8 mouse cellular contexts compared by ENCODE assay signal in the genomic region with DNA sequence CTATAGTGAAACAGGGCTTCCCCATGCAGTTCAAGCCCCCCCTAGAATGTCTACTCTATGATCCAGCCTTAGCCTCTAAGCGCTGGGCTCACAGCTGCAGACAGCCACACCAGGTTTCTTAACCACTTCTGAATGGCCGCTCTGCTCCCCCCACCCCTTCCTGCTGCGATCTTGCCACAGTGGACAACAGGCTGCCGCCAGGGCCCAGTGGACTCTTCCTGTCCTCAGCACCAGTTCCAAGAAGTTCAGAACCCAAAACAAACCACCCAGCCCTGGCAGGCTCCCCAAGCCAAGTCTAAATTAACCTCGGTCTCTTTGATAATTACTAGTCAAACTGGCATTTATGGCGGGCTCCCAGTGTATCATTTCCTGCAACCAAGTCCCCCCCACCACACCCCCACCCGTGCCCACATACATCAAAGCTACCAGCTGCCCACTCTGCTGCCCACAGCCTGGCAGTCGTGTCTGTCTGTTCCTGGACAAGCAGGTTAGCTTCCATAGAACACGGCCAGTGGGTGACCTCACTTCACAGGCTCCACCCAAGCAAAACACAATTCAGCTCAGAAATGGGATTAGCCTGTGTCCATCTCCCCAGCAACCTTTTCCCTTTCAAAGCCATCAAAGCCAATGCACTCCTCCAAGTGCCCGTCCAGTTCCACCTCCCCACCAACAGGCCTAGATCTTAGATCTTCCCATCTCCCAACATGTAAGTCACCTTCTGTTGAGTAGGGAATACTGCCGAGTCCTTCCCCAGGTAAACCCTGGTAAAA. TPM values are rescaled to one million over a fixed set of nuclear protein-coding genes. Genes with fewer than 3 reads are reported as not detected.
DNase-seq lines count a peak whose midpoint lies in the region; ATAC-seq and TF ChIP-seq lines count a peak whose summit lies in the region.

No protein-coding gene starts in this region.

- ATAC-seq in embryonic facial prominence, embryonic 11.5 days (replicated peaks; ENCODE audit: insufficient number of reproducible peaks, low FRiP score, low TSS enrichment, low read depth): no peak
- no peak for ATAC-seq in hindbrain, embryonic 14.5 days (ENCODE audit: low FRiP score)
- no peak for ATAC-seq in liver, embryonic 16.5 days (ENCODE audit: low read depth)

- H3K4me3 ChIP-seq in left cerebral cortex, adult 2 months: peak overlapping the region; percentile 96
- H3K4me3 ChIP-seq in embryonic facial prominence, embryonic 11.5 days (ENCODE audit: low read depth, low read length): peak overlapping the region; percentile 96
- peak overlapping the region; percentile 99 for H3K4me3 ChIP-seq in hindbrain, embryonic 14.5 days (replicated peaks; ENCODE audit: low read length)
- peak overlapping the region; percentile 97 for H3K4me3 ChIP-seq in liver, embryonic 16.5 days (ENCODE audit: low read depth, low read length)

- peak overlapping the region; percentile 87 for H3K4me2 ChIP-seq in embryonic facial prominence, embryonic 11.5 days (ENCODE audit: low read depth, low read length)
- H3K4me2 ChIP-seq in hindbrain, embryonic 14.5 days (replicated peaks): peak overlapping the region; percentile 97
- peak overlapping the region; percentile 96 for H3K4me2 ChIP-seq in liver, embryonic 16.5 days (ENCODE audit: low read depth, low read length)

- no peaks in the 10 kb centered on the region for H3K27me3 ChIP-seq in embryonic facial prominence, embryonic 11.5 days (ENCODE audit: control insufficient read depth, insufficient read depth, low read length)
- H3K27me3 ChIP-seq in hindbrain, embryonic 14.5 days (ENCODE audit: control insufficient read depth, insufficient read depth, low read length): no peaks in the 10 kb centered on the region
- H3K27me3 ChIP-seq in liver, embryonic 16.5 days (ENCODE audit: control insufficient read depth, insufficient read depth, low read depth, low read length): no peaks in the 10 kb centered on the region

- no peak for TF ChIP-seq CTCF in left cerebral cortex, adult 2 months (IDR thresholded peaks at IDR 0.05)

- peak overlapping the region; percentile 94 for H3K9ac ChIP-seq in embryonic facial prominence, embryonic 11.5 days (replicated peaks; ENCODE audit: low read length)
- H3K9ac ChIP-seq in hindbrain, embryonic 14.5 days: peak overlapping the region; percentile 96
- peak overlapping the region; percentile 95 for H3K9ac ChIP-seq in liver, embryonic 16.5 days (ENCODE audit: low read depth, low read length)

- no peak for DNase-seq in left cerebral cortex, adult 2 months (ENCODE audit: extremely low spot score in 1 of 2, low spot score in 2 of 2)
- no peak for DNase-seq in left cerebral cortex, adult 8-10 months (ENCODE audit: low spot score in 2 of 2)
- no peak for DNase-seq in embryonic facial prominence, embryonic 11.5 days (ENCODE audit: low spot score)
- no peak for DNase-seq in hindbrain, embryonic 14.5 days (ENCODE audit: low spot score)
- DNase-seq in spleen, postnatal 36 days (ENCODE audit: low spot score in 2 of 2): no peak
- DNase-seq in layer of hippocampus, adult 18-20 months (ENCODE audit: low spot score in 2 of 2): no peak
- no peak for DNase-seq in left cerebral cortex, adult 9 months (ENCODE audit: low spot score in 2 of 2)

- H3K27ac ChIP-seq in left cerebral cortex, adult 2 months: peak overlapping the region; percentile 99
- H3K27ac ChIP-seq in embryonic facial prominence, embryonic 11.5 days (replicated peaks; ENCODE audit: low read depth, low read length): no peak overlapping the region; the same call in 1 of the 2 replicates
- H3K27ac ChIP-seq in hindbrain, embryonic 14.5 days: peak overlapping the region; percentile 98; the same call in 1 of the 2 replicates
- peak overlapping the region; percentile 96 for H3K27ac ChIP-seq in liver, embryonic 16.5 days (ENCODE audit: low read length)

- peaks cover 12% of the 10 kb centered on the region for H3K4me1 ChIP-seq in embryonic facial prominence, embryonic 11.5 days (ENCODE audit: control insufficient read depth, insufficient read depth, low read length)
- peaks cover 36% of the 10 kb centered on the region for H3K4me1 ChIP-seq in hindbrain, embryonic 14.5 days (replicated peaks; ENCODE audit: control insufficient read depth, insufficient read depth, low read length)
- peaks cover 70% of the 10 kb centered on the region for H3K4me1 ChIP-seq in liver, embryonic 16.5 days (ENCODE audit: control insufficient read depth, low read depth, low read length)

- peaks cover 8% of the 10 kb centered on the region for H3K36me3 ChIP-seq in embryonic facial prominence, embryonic 11.5 days (replicated peaks; ENCODE audit: control insufficient read depth, insufficient read depth, low read depth, low read length)
- peaks cover 19% of the 10 kb centered on the region for H3K36me3 ChIP-seq in hindbrain, embryonic 14.5 days (replicated peaks; ENCODE audit: control insufficient read depth, insufficient read depth)
- peaks cover 17% of the 10 kb centered on the region for H3K36me3 ChIP-seq in liver, embryonic 16.5 days (ENCODE audit: control insufficient read depth, insufficient read depth)

- H3K9me3 ChIP-seq in embryonic facial prominence, embryonic 11.5 days (replicated peaks; ENCODE audit: control insufficient read depth, low read length): no peaks in the 10 kb centered on the region
- H3K9me3 ChIP-seq in hindbrain, embryonic 14.5 days (ENCODE audit: control insufficient read depth, low read length): no peaks in the 10 kb centered on the region
- H3K9me3 ChIP-seq in liver, embryonic 16.5 days (replicated peaks; ENCODE audit: control insufficient read depth, low read length): no peaks in the 10 kb centered on the region

- WGBS in embryonic facial prominence, embryonic 11.5 days: 29% methylated on average over 11 of the region's 11 CpGs
- WGBS in hindbrain, embryonic 14.5 days: 32% methylated on average over 11 of the region's 11 CpGs
- WGBS in liver, embryonic 16.5 days (ENCODE audit: insufficient replicate concordance): 7% methylated on average over 11 of the region's 11 CpGs

- intact Hi-C loops in left cerebral cortex, adult 2 months (cut with DNase I): loop anchor here (5.0 kb wide), 1 partner anchor 53 kb away; a partner anchor contains a TSS

RNA-seq across cellular contexts. Expression of a gene that starts 2.2 kb away (rescaled TPM):
- total RNA-seq in left cerebral cortex, adult 2 months (2021): 100 to 1,000 TPM; 148 to 150 TPM
- total RNA-seq in left cerebral cortex, adult 8-10 months (2022): 100 to 1,000 TPM; 118 to 134 (median 124) TPM
- polyA plus RNA-seq in embryonic facial prominence, embryonic 11.5 days (2014; fragmentation: Nextera tagmentation; extraction: Ambion mirVana): 3.6 and 3.7 TPM in 2 replicates
- 12.7 and 12.9 TPM in 2 replicates for polyA plus RNA-seq in hindbrain, embryonic 14.5 days (2014; fragmentation: Nextera tagmentation; extraction: Ambion mirVana)
- polyA plus RNA-seq in liver, embryonic 16.5 days (2015; fragmentation: Nextera tagmentation; extraction: Ambion mirVana): 9.5 and 11.3 TPM in 2 replicates
- 100 to 1,000 TPM; 122 to 129 TPM for total RNA-seq in layer of hippocampus, adult 18-20 months (2021)

RNA-seq across cellular contexts. Expression of a gene that starts 16.4 kb away (rescaled TPM):
- total RNA-seq in left cerebral cortex, adult 2 months (2021): 1 to 10 TPM; 1.5 to 2.0 TPM
- 1 to 10 TPM; 1.6 to 1.9 (median 1.8) TPM for total RNA-seq in left cerebral cortex, adult 8-10 months (2022)
- 0.22 and 0.31 TPM in 2 replicates for polyA plus RNA-seq in embryonic facial prominence, embryonic 11.5 days (2014; fragmentation: Nextera tagmentation; extraction: Ambion mirVana)
- 0.13 and 0.16 TPM in 2 replicates for polyA plus RNA-seq in hindbrain, embryonic 14.5 days (2014; fragmentation: Nextera tagmentation; extraction: Ambion mirVana)
- polyA plus RNA-seq in liver, embryonic 16.5 days (2015; fragmentation: Nextera tagmentation; extraction: Ambion mirVana): 0.48 and 0.59 TPM in 2 replicates
- total RNA-seq in layer of hippocampus, adult 18-20 months (2021): under 1 TPM; 0.74 to 0.89 TPM

RNA-seq across cellular contexts. Expression of a gene that starts 16.7 kb away (rescaled TPM):
- 10 to 100 TPM; 50.1 to 50.8 TPM for total RNA-seq in left cerebral cortex, adult 2 months (2021)
- total RNA-seq in left cerebral cortex, adult 8-10 months (2022): 10 to 100 TPM; 44.2 to 59.5 (median 51.3) TPM
- 158 and 167 TPM in 2 replicates for polyA plus RNA-seq in embryonic facial prominence, embryonic 11.5 days (2014; fragmentation: Nextera tagmentation; extraction: Ambion mirVana)
- polyA plus RNA-seq in hindbrain, embryonic 14.5 days (2014; fragmentation: Nextera tagmentation; extraction: Ambion mirVana): 141 and 157 TPM in 2 replicates
- polyA plus RNA-seq in liver, embryonic 16.5 days (2015; fragmentation: Nextera tagmentation; extraction: Ambion mirVana): 71.1 and 74.2 TPM in 2 replicates
- 10 to 100 TPM; 44.4 to 45.6 TPM for total RNA-seq in layer of hippocampus, adult 18-20 months (2021)

RNA-seq across cellular contexts. Expression of a gene that starts 43.0 kb away (rescaled TPM):
- under 1 TPM; 0.44 to 0.84 TPM for total RNA-seq in left cerebral cortex, adult 2 months (2021)
- total RNA-seq in left cerebral cortex, adult 8-10 months (2022): 1 to 10 TPM in 2 of 4 experiments, under 1 TPM in 2; 0.83 to 1.7 (median 1.1) TPM
- polyA plus RNA-seq in embryonic facial prominence, embryonic 11.5 days (2014; fragmentation: Nextera tagmentation; extraction: Ambion mirVana): 0.08 TPM in 1 of 2 replicates, not detected in the other
- 0.98 and 1.1 TPM in 2 replicates for polyA plus RNA-seq in hindbrain, embryonic 14.5 days (2014; fragmentation: Nextera tagmentation; extraction: Ambion mirVana)
- polyA plus RNA-seq in liver, embryonic 16.5 days (2015; fragmentation: Nextera tagmentation; extraction: Ambion mirVana): not detected in 2 replicates
- total RNA-seq in layer of hippocampus, adult 18-20 months (2021): under 1 TPM; 0.56 to 0.57 TPM

RNA-seq across cellular contexts. Expression of a gene that starts 43.6 kb away (rescaled TPM):
- 10 to 100 TPM; 92.7 to 98.3 TPM for total RNA-seq in left cerebral cortex, adult 2 months (2021)
- total RNA-seq in left cerebral cortex, adult 8-10 months (2022): 10 to 100 TPM; 74.8 to 89.4 (median 84.1) TPM
- 36.0 and 37.4 TPM in 2 replicates for polyA plus RNA-seq in embryonic facial prominence, embryonic 11.5 days (2014; fragmentation: Nextera tagmentation; extraction: Ambion mirVana)
- polyA plus RNA-seq in hindbrain, embryonic 14.5 days (2014; fragmentation: Nextera tagmentation; extraction: Ambion mirVana): 41.6 and 47.6 TPM in 2 replicates
- polyA plus RNA-seq in liver, embryonic 16.5 days (2015; fragmentation: Nextera tagmentation; extraction: Ambion mirVana): 9.4 and 11.4 TPM in 2 replicates
- 10 to 100 TPM; 79.5 to 81.8 TPM for total RNA-seq in layer of hippocampus, adult 18-20 months (2021)
